Mouse (Mus musculus) heart, embryonic 13.5 days (tissue): ENCODE measurements at regions not wholly inside any gene's neighbourhood (a gene's known extent, or its start where the extent isn't known, plus 50 kb on each side); places are given as distances from the start of the nearest gene placed in this dataset.

Source experiments
- ATAC-seq: fragments of 200-750 bp; cut with Nextera tagmentation; 2 replicates; pipeline ENCODE4 v1.8.0; 2017; ENCODE audit warnings: moderate TSS enrichment; ENCODE audit not compliant: insufficient number of reproducible peaks, low FRiP score, low TSS enrichment; ENCODE audit errors: extremely low read depth
- H3K27ac ChIP-seq: fragments of 300-500 bp; sonication (generic); replicated peaks from 2 replicates; pipeline ENCODE4 v1.5.1; 2015; ENCODE audit warnings: moderate library complexity, mild to moderate bottlenecking, inconsistent platforms
- H3K27me3 ChIP-seq: fragments of 300-500 bp; sonication (generic); replicated peaks from 2 replicates; pipeline ENCODE4 v1.6.1; 2015; ENCODE audit warnings: mild to moderate bottlenecking, inconsistent platforms
- H3K36me3 ChIP-seq: fragments of 300-500 bp; sonication (generic); 2 replicates; pipeline ENCODE4 v1.6.1; 2015; ENCODE audit warnings: mild to moderate bottlenecking, inconsistent platforms
- H3K4me1 ChIP-seq: fragments of 300-500 bp; sonication (generic); 2 replicates; pipeline ENCODE4 v1.6.1; 2015; ENCODE audit warnings: inconsistent platforms
- H3K4me2 ChIP-seq: fragments of 300-500 bp; sonication (generic); 2 replicates; pipeline ENCODE4 v1.6.1; 2015; ENCODE audit warnings: inconsistent platforms, mild to moderate bottlenecking, moderate library complexity
- H3K4me3 ChIP-seq: fragments of 300-500 bp; sonication (generic); 2 replicates; pipeline ENCODE4 v1.5.1; 2015; ENCODE audit warnings: moderate library complexity, mild to moderate bottlenecking, inconsistent platforms
- H3K9ac ChIP-seq: fragments of 300-500 bp; sonication (generic); 2 replicates; pipeline ENCODE4 v1.6.1; 2015; ENCODE audit warnings: inconsistent platforms, mild to moderate bottlenecking, moderate library complexity
- H3K9me3 ChIP-seq: fragments of 300-500 bp; sonication (generic); 2 replicates; pipeline ENCODE4 v1.6.1; 2016; ENCODE audit warnings: inconsistent platforms
- WGBS: fragments of 180-500 bp; shearing (Covaris S2); methylation state at CpG from one replicate; pipeline ENCODE4 v1.1.7; 2015; ENCODE audit warnings: mixed read lengths; 5-methylcytosine and 5-hydroxymethylcytosine counted together

DNA sequence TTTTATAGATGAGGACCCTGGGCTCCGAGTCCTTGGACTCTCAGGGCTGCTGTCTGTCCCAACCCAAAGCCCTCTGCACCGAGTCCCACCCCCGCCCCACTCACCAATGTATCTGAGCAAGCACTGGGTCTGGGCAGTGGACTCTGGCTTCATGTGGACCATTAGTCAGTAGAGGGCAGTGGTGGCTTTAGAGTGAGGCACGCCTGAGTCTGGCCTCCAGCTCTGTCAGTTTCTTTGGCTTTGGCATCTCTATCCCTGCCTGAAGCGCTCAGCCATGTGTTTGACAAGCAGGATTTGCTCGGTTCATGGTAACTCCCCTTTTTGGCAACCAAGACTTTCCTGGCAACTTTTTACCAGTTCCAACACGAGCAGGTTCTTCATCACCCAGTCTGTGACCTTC lies 90.1 kb upstream of the Thy1 start:
- H3K27ac ChIP-seq: no peak overlapping the region
- no peak overlapping the region for H3K9ac ChIP-seq
- whole genome bisulfite sequencing: 37% methylated on average over 7 of the region's 7 CpGs
- peaks cover 4% of the 10 kb centered on the region; the same call in 1 of the 2 replicates for H3K4me1 ChIP-seq
- H3K36me3 ChIP-seq: no peaks in the 10 kb centered on the region
- no peak for ATAC-seq
- no peak overlapping the region for H3K4me2 ChIP-seq
- H3K4me3 ChIP-seq: no peak overlapping the region
- H3K27me3 ChIP-seq: peaks cover 35% of the 10 kb centered on the region
- H3K9me3 ChIP-seq: no peaks in the 10 kb centered on the region

DNA sequence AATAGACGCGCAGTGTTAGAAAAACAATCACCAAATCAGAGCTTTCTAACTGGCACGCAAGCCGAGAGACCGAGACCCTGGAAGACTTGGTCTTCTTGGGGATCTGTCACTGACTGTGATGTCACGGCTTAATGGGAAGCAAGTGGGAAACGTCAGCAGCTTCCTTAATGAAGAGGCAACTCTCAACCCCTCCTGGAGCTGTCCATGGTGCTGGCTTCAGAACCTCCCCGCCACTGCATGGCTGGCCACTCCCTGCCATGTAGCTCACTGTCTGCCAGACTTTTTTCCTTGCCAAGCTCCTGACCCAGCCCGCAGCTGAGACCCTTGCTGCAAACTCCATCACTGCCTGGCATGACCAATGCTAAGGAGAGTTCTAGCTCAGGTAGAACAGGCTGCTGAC lies 83.6 kb upstream of the Thy1 start:
- Histone ChIP-seq H3K9ac (no peak overlapping the region), H3K4me3 (no peak overlapping the region), H3K27ac (no peak overlapping the region), H3K9me3 (no peaks in the 10 kb centered on the region), H3K27me3 (peaks cover 50% of the 10 kb centered on the region), H3K36me3 (no peaks in the 10 kb centered on the region), H3K4me1 (no peaks in the 10 kb centered on the region), H3K4me2 (no peak overlapping the region)
- ATAC-seq: no peak
- 23% methylated on average over 9 of the region's 9 CpGs for whole genome bisulfite sequencing

DNA sequence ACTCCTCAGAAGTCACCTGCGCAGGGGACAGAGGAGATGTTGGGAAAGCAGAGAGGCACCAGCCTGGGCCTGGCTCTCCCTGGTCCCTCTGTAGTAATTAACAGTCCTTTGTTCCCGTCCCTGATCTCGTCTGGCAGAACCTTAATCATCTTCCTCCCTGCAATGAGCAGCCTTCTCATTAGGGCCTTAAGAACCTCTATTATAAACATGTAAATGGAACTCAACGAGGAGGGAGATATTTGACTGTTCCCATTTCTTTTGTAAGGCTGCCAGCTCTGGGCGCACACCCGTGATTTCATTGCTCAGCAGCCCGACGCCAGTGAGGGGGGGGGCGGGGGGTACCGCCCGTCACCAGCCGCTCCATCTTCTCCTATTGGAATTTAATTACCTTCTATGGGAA lies 81.8 kb upstream of the Thy1 start:
- Histone ChIP-seq H3K36me3 (no peaks in the 10 kb centered on the region), H3K9ac (no peak overlapping the region), H3K4me2 (no peak overlapping the region), H3K9me3 (no peaks in the 10 kb centered on the region), H3K27ac (no peak overlapping the region), H3K27me3 (peaks cover 47% of the 10 kb centered on the region), H3K4me3 (no peak overlapping the region), H3K4me1 (no peaks in the 10 kb centered on the region)
- WGBS: 69% methylated on average over 12 of the region's 12 CpGs
- no peak for ATAC-seq

DNA sequence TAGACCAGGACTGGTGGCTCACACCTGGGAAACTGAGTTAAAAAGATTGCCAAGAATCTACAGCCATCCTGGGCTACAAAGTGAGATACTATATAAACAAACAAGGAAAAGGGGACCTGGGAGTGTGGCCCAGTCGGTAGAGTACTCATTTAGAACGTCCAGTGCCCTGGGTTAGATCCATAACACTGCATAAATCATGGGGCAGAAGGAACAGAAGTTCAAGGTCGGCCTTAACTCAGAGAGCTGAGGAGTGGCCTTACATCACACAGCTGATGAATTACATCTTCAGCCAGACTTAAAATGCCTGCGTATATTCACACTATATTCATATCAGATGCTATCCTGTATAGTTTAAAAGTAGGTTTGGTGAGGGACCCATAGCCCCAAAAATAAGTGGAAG lies 78.0 kb upstream of the Thy1 start:
- WGBS: 49% methylated on average over 4 of the region's 4 CpGs
- no peak overlapping the region for H3K27ac ChIP-seq
- H3K9me3 ChIP-seq: no peaks in the 10 kb centered on the region
- H3K4me3 ChIP-seq: no peak overlapping the region
- no peak overlapping the region for H3K9ac ChIP-seq
- H3K36me3 ChIP-seq: no peaks in the 10 kb centered on the region
- ATAC-seq: no peak
- peaks cover 32% of the 10 kb centered on the region for H3K27me3 ChIP-seq
- H3K4me1 ChIP-seq: no peaks in the 10 kb centered on the region
- H3K4me2 ChIP-seq: no peak overlapping the region

DNA sequence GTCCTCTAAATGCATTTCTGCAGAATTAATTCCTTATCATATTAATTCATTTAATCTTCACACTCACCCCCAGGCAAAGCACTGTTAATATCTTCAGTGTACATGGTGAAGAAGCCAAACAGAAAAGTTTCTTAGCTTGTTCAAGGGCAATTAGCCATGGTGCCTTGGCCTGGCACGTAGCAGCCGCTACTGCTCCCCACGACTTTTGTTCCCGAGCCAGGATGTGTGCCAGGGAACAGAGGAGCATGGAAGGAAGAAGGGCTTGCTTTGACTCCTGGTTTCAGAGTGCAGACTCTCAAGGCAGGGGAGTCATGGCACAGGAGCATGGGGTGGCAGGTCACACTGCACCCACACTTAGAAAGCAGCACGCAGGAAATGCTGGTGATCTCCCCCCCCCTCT lies 77.4 kb upstream of the Thy1 start:
- peaks cover 33% of the 10 kb centered on the region for H3K27me3 ChIP-seq
- no peaks in the 10 kb centered on the region for H3K4me1 ChIP-seq
- no peaks in the 10 kb centered on the region for H3K36me3 ChIP-seq
- no peak overlapping the region for H3K4me2 ChIP-seq
- H3K27ac ChIP-seq: no peak overlapping the region
- H3K9ac ChIP-seq: no peak overlapping the region
- no peaks in the 10 kb centered on the region for H3K9me3 ChIP-seq
- ATAC-seq: no peak
- no peak overlapping the region for H3K4me3 ChIP-seq
- 75% methylated on average over 5 of the region's 5 CpGs for WGBS

DNA sequence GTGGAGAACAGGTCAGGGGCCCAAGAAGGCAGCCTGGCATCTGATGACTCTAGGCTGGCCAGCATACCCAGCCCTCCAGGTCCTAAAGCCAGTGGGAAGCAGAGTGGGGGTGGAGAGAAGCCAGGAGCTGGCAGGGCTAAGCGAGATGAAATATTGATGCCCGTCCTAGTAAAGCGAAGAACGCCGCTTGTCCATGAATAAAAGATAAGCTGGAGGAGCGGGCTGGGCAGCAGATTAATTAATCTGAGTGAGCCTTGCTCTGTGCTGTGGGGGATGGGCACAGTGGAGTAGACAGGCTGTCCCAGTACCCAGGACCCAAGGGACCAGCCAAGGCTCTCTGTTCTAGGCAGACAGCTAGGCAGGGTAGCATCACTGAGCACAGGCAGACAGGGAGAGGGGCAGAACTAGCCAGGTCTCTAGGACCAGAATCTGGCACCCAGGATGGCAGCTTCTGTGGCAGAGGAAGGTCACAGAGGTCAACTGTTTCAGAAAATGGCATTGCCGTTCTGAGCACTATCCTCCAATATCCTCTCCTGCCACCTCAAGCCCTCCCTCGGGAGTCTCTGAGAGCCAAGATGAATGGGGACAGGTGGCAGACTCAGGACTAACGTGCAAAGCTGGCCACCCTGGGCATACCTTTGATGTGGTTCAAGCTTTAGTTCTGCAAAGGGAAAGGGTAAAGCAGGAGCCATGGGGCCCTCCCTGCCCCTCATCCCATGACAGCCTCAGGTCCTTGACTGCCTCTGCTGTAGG lies 73.0 kb upstream of the Thy1 start:
- Histone ChIP-seq H3K4me1 (no peaks in the 10 kb centered on the region), H3K9me3 (no peaks in the 10 kb centered on the region), H3K4me2 (no peak overlapping the region), H3K36me3 (no peaks in the 10 kb centered on the region), H3K9ac (no peak overlapping the region), H3K27ac (no peak overlapping the region), H3K4me3 (no peak overlapping the region), H3K27me3 (peaks cover 36% of the 10 kb centered on the region; the same call in 1 of the 2 replicates)
- ATAC-seq: no peak
- WGBS: 55% methylated on average over 9 of the region's 9 CpGs

DNA sequence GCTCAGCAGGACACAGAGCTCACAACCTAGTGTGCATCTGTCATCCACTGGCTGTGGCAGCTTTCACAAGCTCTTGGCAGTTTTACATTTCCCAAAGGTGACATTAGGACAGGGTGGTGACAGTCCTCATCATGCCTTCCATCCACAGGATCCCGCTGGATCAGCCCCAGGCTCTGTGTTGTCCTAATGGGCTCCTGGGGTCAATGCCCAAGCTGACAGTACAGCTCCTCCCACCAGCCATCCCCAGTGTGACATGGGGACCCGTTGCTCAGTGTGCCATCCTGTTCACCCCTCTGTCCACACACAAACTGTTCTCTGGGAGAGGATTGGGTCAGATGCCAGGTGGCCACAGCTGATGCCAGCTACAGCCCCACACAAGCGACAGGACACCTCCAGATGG lies 72.3 kb upstream of the Thy1 start:
- 0 out of 2 replicates have a peak, but pooled peaks cover under 1% of the 10 kb centered on the region for H3K4me1 ChIP-seq
- no peaks in the 10 kb centered on the region for H3K9me3 ChIP-seq
- no peaks in the 10 kb centered on the region for H3K36me3 ChIP-seq
- no peak for ATAC-seq
- H3K4me3 ChIP-seq: no peak overlapping the region
- H3K4me2 ChIP-seq: no peak overlapping the region
- no peak overlapping the region for H3K9ac ChIP-seq
- H3K27ac ChIP-seq: no peak overlapping the region
- H3K27me3 ChIP-seq: peaks cover 32% of the 10 kb centered on the region; the same call in 1 of the 2 replicates
- whole genome bisulfite sequencing: 47% methylated on average over 3 of the region's 3 CpGs

DNA sequence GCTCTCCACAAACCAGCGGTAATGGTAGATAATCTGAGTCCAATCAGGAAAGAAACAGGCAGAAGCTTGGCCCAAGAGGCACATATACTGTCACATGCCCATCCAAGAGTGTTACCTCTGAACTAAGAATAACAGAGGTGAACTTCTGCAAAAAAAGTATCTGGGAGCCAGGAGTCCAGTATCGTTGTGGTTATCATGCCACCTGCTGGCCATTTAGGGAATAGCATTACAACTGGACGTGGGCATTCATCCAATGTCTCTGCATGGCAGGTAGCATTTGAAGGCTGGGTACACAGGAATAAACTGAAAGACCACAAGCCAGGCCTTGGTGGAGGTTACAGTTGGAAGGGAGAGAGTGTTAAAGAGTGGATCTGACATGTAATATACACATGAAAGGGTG lies 70.9 kb upstream of the Thy1 start:
- no peak overlapping the region for H3K27ac ChIP-seq
- ATAC-seq: no peak
- H3K9ac ChIP-seq: no peak overlapping the region
- H3K36me3 ChIP-seq: no peaks in the 10 kb centered on the region
- no peaks in the 10 kb centered on the region for H3K9me3 ChIP-seq
- peaks cover 32% of the 10 kb centered on the region; the same call in 1 of the 2 replicates for H3K27me3 ChIP-seq
- WGBS: 13% methylated on average over 3 of the region's 3 CpGs
- H3K4me2 ChIP-seq: no peak overlapping the region
- H3K4me3 ChIP-seq: no peak overlapping the region
- 0 out of 2 replicates have a peak, but pooled peaks cover 3% of the 10 kb centered on the region for H3K4me1 ChIP-seq

DNA sequence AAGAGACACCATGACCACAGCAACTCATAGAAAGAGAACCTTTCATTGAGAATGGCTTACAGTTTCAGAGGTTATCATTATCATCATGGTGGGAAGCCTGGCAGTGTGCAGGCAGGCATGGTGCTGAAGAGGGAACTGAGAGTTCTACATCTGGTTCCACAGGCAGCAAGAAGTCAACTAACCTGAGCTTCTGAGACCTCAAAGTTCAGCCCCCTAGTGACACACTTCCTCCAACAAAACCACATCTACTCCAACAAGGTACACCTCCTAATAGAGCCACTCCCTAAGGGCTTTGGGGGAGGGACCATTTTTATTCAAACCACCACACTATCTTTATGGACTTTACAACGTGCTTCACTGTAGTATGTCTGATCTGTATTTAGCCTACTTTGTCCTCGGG lies 67.8 kb upstream of the Thy1 start:
- H3K27me3 ChIP-seq: peaks cover 26% of the 10 kb centered on the region; the same call in 1 of the 2 replicates
- H3K4me3 ChIP-seq: no peak overlapping the region
- H3K36me3 ChIP-seq: no peaks in the 10 kb centered on the region
- ATAC-seq: no peak
- no peaks in the 10 kb centered on the region for H3K9me3 ChIP-seq
- no peak overlapping the region for H3K9ac ChIP-seq
- WGBS: 25% methylated on average over 2 of the region's 2 CpGs
- H3K4me1 ChIP-seq: 0 out of 2 replicates have a peak, but pooled peaks cover 3% of the 10 kb centered on the region
- H3K4me2 ChIP-seq: no peak overlapping the region
- no peak overlapping the region for H3K27ac ChIP-seq

DNA sequence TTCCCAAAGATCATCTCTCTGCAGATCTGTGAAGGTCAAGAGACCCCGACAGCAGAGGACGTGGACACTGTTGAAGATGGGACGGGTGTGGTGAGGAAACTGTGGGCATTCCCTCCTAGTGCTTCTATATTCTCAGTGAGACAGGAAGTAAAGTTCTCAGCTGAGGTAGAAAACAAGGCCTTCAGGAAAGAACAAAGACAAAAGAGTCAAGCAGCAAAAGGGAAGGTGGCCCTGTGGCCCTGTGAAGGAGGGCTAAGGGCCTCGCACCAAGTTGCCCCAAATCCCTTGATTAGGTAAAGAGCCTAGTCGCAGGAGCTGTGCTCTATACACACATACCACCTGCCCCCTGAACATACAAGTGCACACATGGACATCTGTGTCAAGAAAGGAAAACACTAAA lies 66.8 kb upstream of the Thy1 start:
- Histone ChIP-seq H3K4me3 (no peak overlapping the region), H3K9me3 (no peaks in the 10 kb centered on the region), H3K4me1 (0 out of 2 replicates have a peak, but pooled peaks cover 3% of the 10 kb centered on the region), H3K36me3 (no peaks in the 10 kb centered on the region), H3K27me3 (peaks cover 16% of the 10 kb centered on the region; the same call in 1 of the 2 replicates), H3K4me2 (no peak overlapping the region), H3K9ac (no peak overlapping the region), H3K27ac (no peak overlapping the region)
- WGBS: 82% methylated on average over 5 of the region's 5 CpGs
- no peak for ATAC-seq

DNA sequence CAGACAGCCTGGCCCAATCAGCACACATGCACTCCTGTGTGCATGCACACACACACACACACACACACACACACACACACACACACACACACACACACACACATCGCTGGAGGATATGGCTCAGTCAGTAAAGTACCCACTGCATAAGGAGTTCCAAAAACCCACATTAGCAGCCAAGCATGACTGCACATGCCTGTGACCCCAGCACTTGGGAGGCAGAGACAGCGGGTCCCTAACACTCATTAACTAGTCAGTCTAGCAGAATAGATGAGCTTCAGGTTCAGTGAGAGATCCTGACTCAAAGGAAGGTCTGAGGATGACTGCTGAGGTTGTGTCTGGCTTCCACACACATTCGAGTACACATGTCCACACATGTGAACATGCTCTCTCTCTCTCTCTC lies 65.4 kb upstream of the Thy1 start:
- no peak for ATAC-seq
- no peak overlapping the region for H3K27ac ChIP-seq
- WGBS: 74% methylated on average over 3 of the region's 3 CpGs

DNA sequence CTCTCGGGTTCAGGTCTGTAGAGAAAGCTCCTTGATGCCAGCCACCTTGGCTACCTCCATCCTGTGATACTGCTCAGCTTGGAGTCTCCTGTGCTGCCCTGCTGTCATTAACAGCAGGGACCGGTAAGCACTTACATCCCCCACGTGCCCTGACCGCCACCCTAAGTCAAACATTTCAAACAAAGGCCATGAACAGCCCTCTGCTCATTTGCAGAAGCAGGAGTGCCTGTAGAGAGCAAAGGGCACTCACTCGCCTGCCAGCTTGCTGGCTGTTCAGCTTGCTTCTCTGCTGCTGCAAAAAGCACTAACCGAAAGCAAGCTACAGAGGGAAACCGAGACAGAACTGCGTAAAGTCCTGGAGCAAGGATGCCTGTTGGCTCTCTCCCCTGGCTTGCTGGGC lies 61.8 kb upstream of the Thy1 start:
- Histone ChIP-seq H3K9me3 (no peaks in the 10 kb centered on the region), H3K27me3 (peaks cover 6% of the 10 kb centered on the region; the same call in 1 of the 2 replicates), H3K4me3 (no peak overlapping the region), H3K4me1 (peaks cover 4% of the 10 kb centered on the region; the same call in 1 of the 2 replicates), H3K27ac (no peak overlapping the region), H3K4me2 (no peak overlapping the region), H3K9ac (no peak overlapping the region), H3K36me3 (no peaks in the 10 kb centered on the region)
- WGBS: 44% methylated on average over 8 of the region's 8 CpGs
- no peak for ATAC-seq

More for the DNA sequence above, 65.4 kb upstream of the Thy1 start:
- Histone ChIP-seq H3K36me3 (no peaks in the 10 kb centered on the region), H3K27me3 (peaks cover 9% of the 10 kb centered on the region; the same call in 1 of the 2 replicates), H3K9me3 (no peaks in the 10 kb centered on the region), H3K4me1 (0 out of 2 replicates have a peak, but pooled peaks cover 3% of the 10 kb centered on the region), H3K9ac (no peak overlapping the region), H3K4me2 (no peak overlapping the region), H3K4me3 (no peak overlapping the region)
